Mouse (Mus musculus) stomach, postnatal 0 days (tissue): ENCODE data around the gene Tcta. TPM values are rescaled to one million over a fixed set of nuclear protein-coding genes. Genes with fewer than 3 reads are reported as not detected.
"Not testable (repeated sequence)": the region's sequence is repeated elsewhere in the genome, so short reads cannot be mapped to it uniquely, and the experiment has no call there.

Experiments used
- ATAC-seq: fragments of 200-750 bp; cut with Nextera tagmentation; 2 replicates; pipeline ENCODE4 v1.8.0; 2017; ENCODE audit not compliant: low FRiP score, low TSS enrichment
- DNase-seq: peaks from one replicate; pipeline ENCODE4 v3.0.0-alpha.2; 2016; ENCODE audit warnings: low spot score
- H3K27ac ChIP-seq: fragments of 300-500 bp; sonication (generic); replicated peaks from 2 replicates; pipeline ENCODE4 v1.5.1; 2014; ENCODE audit warnings: mild to moderate bottlenecking, control low read depth
- H3K27me3 ChIP-seq: fragments of 300-500 bp; sonication (generic); 2 replicates; pipeline ENCODE4 v1.6.1; 2014; ENCODE audit warnings: low read length; ENCODE audit not compliant: control insufficient read depth, insufficient read depth
- H3K36me3 ChIP-seq: fragments of 300-500 bp; sonication (generic); 2 replicates; pipeline ENCODE4 v1.6.1; 2014; ENCODE audit warnings: low read length, mixed read lengths; ENCODE audit not compliant: control insufficient read depth, insufficient read depth
- H3K4me1 ChIP-seq: fragments of 300-500 bp; sonication (generic); replicated peaks from 2 replicates; pipeline ENCODE4 v1.6.1; 2014; ENCODE audit warnings: antibody characterized with exemption; ENCODE audit not compliant: control insufficient read depth, insufficient read depth
- H3K4me2 ChIP-seq: fragments of 300-500 bp; sonication (generic); replicated peaks from 2 replicates; pipeline ENCODE4 v1.6.1; 2014; ENCODE audit warnings: low read depth, mild to moderate bottlenecking, control low read depth, moderate library complexity
- H3K4me3 ChIP-seq: fragments of 300-500 bp; sonication (generic); 2 replicates; pipeline ENCODE4 v1.5.1; 2014; ENCODE audit warnings: low read depth, low read length, control low read depth
- H3K9ac ChIP-seq: fragments of 300-500 bp; sonication (generic); 2 replicates; pipeline ENCODE4 v1.6.1; 2014; ENCODE audit warnings: mild to moderate bottlenecking, low read length, control low read depth, mixed read lengths
- H3K9me3 ChIP-seq: fragments of 300-500 bp; sonication (generic); 2 replicates; pipeline ENCODE4 v1.6.1; 2016; ENCODE audit warnings: low read length; ENCODE audit not compliant: control insufficient read depth
- CTCF ChIP-seq: IDR thresholded peaks from 2 replicates; pipeline ENCODE4 v1.5.1; 2016; ENCODE audit warnings: antibody characterized with exemption, low read depth, mild to moderate bottlenecking, moderate library complexity
- EP300 ChIP-seq: optimal IDR thresholded peaks from 2 replicates; pipeline ENCODE3; 2016; ENCODE audit warnings: antibody characterized with exemption
- WGBS: fragments of 180-500 bp; shearing (Covaris S2); extraction: QIAGEN DNeasy Blood & Tissue Kit; methylation state at CpG from one replicate; pipeline ENCODE4 v1.1.7; 2014; 5-methylcytosine and 5-hydroxymethylcytosine counted together
- polyA plus RNA-seq: library from polyadenylated mRNA; unstranded; fragments of >200 nt; fragmentation: Nextera tagmentation; extraction: Ambion mirVana; gene quantifications from 2 replicates; pipeline ENCODE4 v1.2.1, GENCODE M21; 2015

Tcta gene
- polyA plus RNA-seq, 1 experiment from 2014 or later = 58.2 TPM

DNA sequence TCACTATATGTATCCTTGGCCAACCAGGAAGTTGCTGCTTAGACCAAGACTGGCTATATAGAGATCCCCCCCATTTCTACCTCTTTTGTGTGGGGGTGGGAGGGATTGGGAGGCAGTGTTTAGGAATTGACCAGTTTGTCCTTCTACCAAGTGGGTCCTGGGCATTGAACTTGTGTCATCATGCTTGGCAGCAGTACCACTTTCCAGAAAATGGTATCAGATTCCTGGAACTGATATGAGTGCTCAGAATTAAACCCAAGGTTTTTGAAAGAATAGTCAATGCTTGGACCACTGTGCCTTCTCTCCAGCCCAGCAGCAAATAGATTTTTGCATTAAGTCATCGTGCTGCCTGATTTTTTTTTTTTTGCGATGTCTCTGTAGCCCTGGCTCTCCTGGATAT is 19.9 kb upstream of the Tcta start:
- no peak overlapping the region for H3K27ac ChIP-seq
- H3K9ac ChIP-seq = no peak overlapping the region
- no peak overlapping the region for H3K4me3 ChIP-seq
- TF ChIP-seq CTCF = no peak
- TF ChIP-seq EP300 = no peak
- WGBS = 92% methylated on average over 2 of the region's 2 CpGs
- H3K4me1 ChIP-seq = no peaks in the 10 kb centered on the region
- peaks cover 2% of the 10 kb centered on the region for H3K36me3 ChIP-seq
- H3K9me3 ChIP-seq = no peaks in the 10 kb centered on the region
- no peaks in the 10 kb centered on the region for H3K27me3 ChIP-seq
- H3K4me2 ChIP-seq = no peak overlapping the region
- ATAC-seq (no peak), DNase-seq (no peak)

- Histone ChIP-seq H3K27ac (no peak overlapping the region), H3K4me2 (no peak overlapping the region), H3K27me3 (no peaks in the 10 kb centered on the region), H3K9ac (no peak overlapping the region), H3K9me3 (no peaks in the 10 kb centered on the region), H3K4me1 (no peaks in the 10 kb centered on the region), H3K4me3 (no peak overlapping the region), H3K36me3 (no peaks in the 10 kb centered on the region; the same call in none of the 2 replicates)
- no peak for DNase-seq
- no peak for TF ChIP-seq EP300
- no peak for TF ChIP-seq CTCF
- WGBS = 70% methylated on average over 1 of the region's 1 CpGs
- no peak for ATAC-seq
Observed at GRCm38 (mm10) chr9:108324784-108325183, 18.8 kb upstream of the Tcta start.

GRCm38 (mm10) chr9:108322054-108322453 is 16.1 kb upstream of the Tcta start:
- 90% methylated on average over 7 of the region's 7 CpGs for WGBS
- H3K9ac ChIP-seq, H3K27me3 ChIP-seq, H3K4me1 ChIP-seq, H3K27ac ChIP-seq, H3K9me3 ChIP-seq, DNase-seq, ATAC-seq, H3K4me3 ChIP-seq, H3K36me3 ChIP-seq, H3K4me2 ChIP-seq: not testable (repeated sequence)
- TF ChIP-seq CTCF = peak; percentile 38

GRCm38 (mm10) chr9:108318462-108318861 is 12.5 kb upstream of the Tcta start:
- 0 out of 2 replicates have a peak, but pooled peaks cover 2% of the 10 kb centered on the region for H3K36me3 ChIP-seq

DNA sequence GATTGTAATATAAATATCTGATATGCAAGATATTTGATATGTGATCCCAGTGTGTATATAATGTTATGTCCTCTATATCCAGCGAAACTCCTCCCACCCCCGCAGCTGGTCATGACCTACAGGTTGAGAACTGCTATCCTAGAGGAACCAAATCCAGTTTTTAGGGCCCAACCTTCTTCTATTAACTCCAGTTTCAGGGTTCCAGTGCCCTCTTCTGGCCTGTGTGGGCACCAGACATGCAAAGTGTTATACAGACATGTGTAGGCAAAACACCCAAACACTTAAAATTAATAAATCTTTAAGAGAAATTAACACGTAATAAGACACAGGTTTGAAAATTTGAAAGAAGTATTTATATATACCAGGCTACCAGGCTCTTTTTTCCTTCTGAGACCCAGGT is 11.6 kb upstream of the Tcta start:
- no peaks in the 10 kb centered on the region for H3K4me1 ChIP-seq
- H3K9ac ChIP-seq = no peak overlapping the region
- TF ChIP-seq EP300 (no peak), CTCF (peak; percentile 64)
- WGBS = 88% methylated on average over 3 of the region's 3 CpGs
- no peak overlapping the region for H3K27ac ChIP-seq
- ATAC-seq (no peak), DNase-seq (no peak)
- 0 out of 2 replicates have a peak, but pooled peaks cover 2% of the 10 kb centered on the region for H3K36me3 ChIP-seq
- no peak overlapping the region for H3K4me3 ChIP-seq
- no peaks in the 10 kb centered on the region for H3K9me3 ChIP-seq
- no peaks in the 10 kb centered on the region for H3K27me3 ChIP-seq
- no peak overlapping the region for H3K4me2 ChIP-seq

More at GRCm38 (mm10) chr9:108318462-108318861, 12.5 kb upstream of the Tcta start:
- 69% methylated on average over 2 of the region's 2 CpGs for WGBS
- H3K4me2 ChIP-seq = no peak overlapping the region
- H3K9me3 ChIP-seq = no peaks in the 10 kb centered on the region
- H3K4me3 ChIP-seq = no peak overlapping the region
- no peak for ATAC-seq
- no peaks in the 10 kb centered on the region for H3K27me3 ChIP-seq
- no peak overlapping the region for H3K9ac ChIP-seq
- TF ChIP-seq CTCF (no peak), EP300 (no peak)
- no peak overlapping the region for H3K27ac ChIP-seq
- DNase-seq = no peak
- no peaks in the 10 kb centered on the region for H3K4me1 ChIP-seq

DNA sequence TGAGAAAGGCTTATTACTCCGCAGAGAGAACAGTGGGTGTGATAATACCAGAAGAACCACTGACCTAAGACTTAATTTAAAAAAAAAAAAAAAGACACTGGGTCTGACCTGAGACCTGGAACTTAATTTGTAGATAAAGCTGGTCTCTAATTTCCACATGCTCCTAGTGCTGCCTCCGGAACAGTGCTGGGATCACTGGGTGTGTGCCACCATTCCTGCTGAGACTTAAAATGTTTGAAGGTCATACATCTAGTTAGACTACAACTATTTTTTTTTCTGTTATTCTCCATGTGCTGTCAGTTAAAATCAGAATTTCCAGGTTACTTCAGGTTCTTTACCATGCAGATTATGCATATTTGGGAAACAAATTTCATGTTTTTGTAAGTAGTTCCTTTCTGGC is 2.2 kb upstream of the Tcta start:
- 0 out of 2 replicates have a peak overlapping the region, but pooled peaks have one; percentile 23 for H3K9ac ChIP-seq
- H3K36me3 ChIP-seq = peaks cover 1% of the 10 kb centered on the region; the same call in 1 of the 2 replicates
- no peaks in the 10 kb centered on the region for H3K27me3 ChIP-seq
- peak overlapping the region; percentile 61 for H3K4me2 ChIP-seq
- no peak for DNase-seq
- H3K27ac ChIP-seq = 0 out of 2 replicates have a peak overlapping the region, but pooled peaks have one; percentile 14
- H3K4me3 ChIP-seq = peak overlapping the region; percentile 94
- 27% methylated on average over 2 of the region's 2 CpGs for WGBS
- H3K9me3 ChIP-seq = no peaks in the 10 kb centered on the region
- peaks cover 7% of the 10 kb centered on the region for H3K4me1 ChIP-seq
- no peak for ATAC-seq
- no peak for TF ChIP-seq CTCF
- TF ChIP-seq EP300 = no peak
